Comparison of ENCODE assay signal across 10 mouse cellular contexts in genomic region chr1:138571565-138572361, GRCm38 (mm10). TPM values are rescaled to one million over a fixed set of nuclear protein-coding genes. Genes with fewer than 3 reads are reported as not detected.
DNase-seq lines count a peak whose midpoint lies in the region; ATAC-seq and TF ChIP-seq lines count a peak whose summit lies in the region.
"Had no signal": no experiment of that assay in that cellular context is flagged by ENCODE, and none has a peak within 500 bp of the region (broad histone marks: within the 10 kb centered on the region; RNA-seq: fewer than 3 reads in every experiment).

No protein-coding gene starts in this region.

- no peaks in the 10 kb centered on the region for H3K27me3 ChIP-seq in embryonic facial prominence, embryonic 11.5 days (ENCODE audit: control insufficient read depth, insufficient read depth, low read length)
- no peaks in the 10 kb centered on the region for H3K27me3 ChIP-seq in heart, postnatal 0 days (ENCODE audit: control insufficient read depth, insufficient read depth, low read length)
- H3K27me3 ChIP-seq in neural tube, embryonic 11.5 days (ENCODE audit: control insufficient read depth, insufficient read depth, low read length) = no peaks in the 10 kb centered on the region

- no peaks in the 10 kb centered on the region for H3K9me3 ChIP-seq in embryonic facial prominence, embryonic 11.5 days (replicated peaks; ENCODE audit: control insufficient read depth, low read length)
- no peaks in the 10 kb centered on the region for H3K9me3 ChIP-seq in heart, postnatal 0 days (replicated peaks; ENCODE audit: control insufficient read depth, low read length)
- no peaks in the 10 kb centered on the region for H3K9me3 ChIP-seq in neural tube, embryonic 11.5 days (ENCODE audit: control insufficient read depth, low read length)

- TF ChIP-seq EP300 in heart, postnatal 0 days (IDR thresholded peaks at IDR 0.05; ENCODE audit: low read depth) = no peak

- no peaks in the 10 kb centered on the region for H3K36me3 ChIP-seq in embryonic facial prominence, embryonic 11.5 days (replicated peaks; ENCODE audit: control insufficient read depth, insufficient read depth, low read depth, low read length)
- no peaks in the 10 kb centered on the region for H3K36me3 ChIP-seq in heart, postnatal 0 days (replicated peaks; ENCODE audit: control insufficient read depth, insufficient read depth, low read length)
- H3K36me3 ChIP-seq in neural tube, embryonic 11.5 days (ENCODE audit: control insufficient read depth, insufficient read depth, low read length) = no peaks in the 10 kb centered on the region

- no peak for DNase-seq in gastrocnemius, adult 2 months
- no peak for DNase-seq in gastrocnemius, postnatal 10 days
- DNase-seq in embryonic facial prominence, embryonic 11.5 days (ENCODE audit: low spot score) = peak; percentile 43
- DNase-seq in heart, postnatal 0 days (ENCODE audit: low spot score) = peak; percentile 57
- DNase-seq in neural tube, embryonic 11.5 days (ENCODE audit: low spot score) = peak; percentile 52
- no peak for DNase-seq in adrenal gland, postnatal 36 days
- DNase-seq in kidney, adult 18-20 months = no peak
- DNase-seq in cerebellum, postnatal 25 days = no peak
- DNase-seq: thymus, postnatal 4 days had no signal

- H3K4me2 ChIP-seq in embryonic facial prominence, embryonic 11.5 days (ENCODE audit: low read depth, low read length) = no peak overlapping the region; the same call in 1 of the 2 replicates
- H3K4me2 ChIP-seq in heart, postnatal 0 days (ENCODE audit: low read depth, low read length) = peak overlapping the region; percentile 42
- H3K4me2 ChIP-seq in neural tube, embryonic 11.5 days (ENCODE audit: low read depth) = peak overlapping the region; percentile 22; the same call in 1 of the 2 replicates

- H3K27ac ChIP-seq in gastrocnemius, adult 2 months = peak overlapping the region; percentile 38; the same call in 1 of the 2 replicates
- H3K27ac ChIP-seq in embryonic facial prominence, embryonic 11.5 days (replicated peaks; ENCODE audit: low read depth, low read length) = no peak overlapping the region
- peak overlapping the region; percentile 63 for H3K27ac ChIP-seq in heart, postnatal 0 days (ENCODE audit: low read depth)
- no peak overlapping the region for H3K27ac ChIP-seq in neural tube, embryonic 11.5 days (ENCODE audit: low read depth, low read length)
- H3K27ac ChIP-seq: macrophage had no signal

- H3K4me3 ChIP-seq in gastrocnemius, adult 2 months = no peak overlapping the region
- H3K4me3 ChIP-seq in embryonic facial prominence, embryonic 11.5 days (ENCODE audit: low read depth, low read length) = no peak overlapping the region
- no peak overlapping the region for H3K4me3 ChIP-seq in heart, postnatal 0 days (ENCODE audit: low read depth, low read length)
- no peak overlapping the region for H3K4me3 ChIP-seq in neural tube, embryonic 11.5 days (ENCODE audit: low read depth, low read length)

- TF ChIP-seq CTCF in gastrocnemius, adult 2 months (IDR thresholded peaks at IDR 0.05) = no peak
- TF ChIP-seq CTCF in heart, postnatal 0 days (IDR thresholded peaks at IDR 0.05; ENCODE audit: low read depth) = no peak

- intact Hi-C loops in gastrocnemius, adult 2 months (cut with DNase I) = no loop called here

- peak; percentile 71 for ATAC-seq in embryonic facial prominence, embryonic 11.5 days (replicated peaks; ENCODE audit: insufficient number of reproducible peaks, low FRiP score, low TSS enrichment, low read depth)
- peak; percentile 68 for ATAC-seq in heart, postnatal 0 days (ENCODE audit: insufficient read depth, low read depth)
- ATAC-seq in neural tube, embryonic 11.5 days (ENCODE audit: insufficient read depth, low FRiP score, low TSS enrichment) = peak; percentile 63

- no peaks in the 10 kb centered on the region for H3K4me1 ChIP-seq in embryonic facial prominence, embryonic 11.5 days (ENCODE audit: control insufficient read depth, insufficient read depth, low read length)
- H3K4me1 ChIP-seq in heart, postnatal 0 days (ENCODE audit: control insufficient read depth, insufficient read depth) = peaks cover 23% of the 10 kb centered on the region
- 0 out of 2 replicates have a peak, but pooled peaks cover 3% of the 10 kb centered on the region for H3K4me1 ChIP-seq in neural tube, embryonic 11.5 days (ENCODE audit: control insufficient read depth, insufficient read depth, low read length)

- 38% methylated on average over 22 of the region's 22 CpGs for WGBS in embryonic facial prominence, embryonic 11.5 days
- WGBS in heart, postnatal 0 days = 22% methylated on average over 22 of the region's 22 CpGs
- WGBS in neural tube, embryonic 11.5 days = 38% methylated on average over 22 of the region's 22 CpGs

- H3K9ac ChIP-seq in embryonic facial prominence, embryonic 11.5 days (replicated peaks; ENCODE audit: low read length) = no peak overlapping the region
- H3K9ac ChIP-seq in heart, postnatal 0 days (replicated peaks; ENCODE audit: low read depth, low read length) = no peak overlapping the region
- peak overlapping the region; percentile 39; the same call in 1 of the 2 replicates for H3K9ac ChIP-seq in neural tube, embryonic 11.5 days (ENCODE audit: low read length)

RNA-seq across cellular contexts. Expression of gene Nek7, which starts 48.2 kb away (rescaled TPM):
- 100 to 1,000 TPM in 1 of 2 experiments, 10 to 100 TPM in 1; 97.8 to 113 TPM for total RNA-seq in gastrocnemius, adult 2 months (2021)
- 10 to 100 TPM; 57.2 to 57.5 TPM for total RNA-seq in gastrocnemius, postnatal 10 days (2021)
- polyA plus RNA-seq in embryonic facial prominence, embryonic 11.5 days (2014; fragmentation: Nextera tagmentation; extraction: Ambion mirVana) = 30.1 and 30.8 TPM in 2 replicates
- total RNA-seq in heart, postnatal 0 days (2014; rRNA removed; ENCODE audit: low replicate concordance) = 44.6 TPM in 2 replicates
- polyA plus RNA-seq in heart, postnatal 0 days (2015; fragmentation: Nextera tagmentation; extraction: Ambion mirVana) = 43.8 and 44.8 TPM in 2 replicates
- polyA plus RNA-seq in neural tube, embryonic 11.5 days (2014; fragmentation: Nextera tagmentation; extraction: Ambion mirVana) = 23.4 and 24.2 TPM in 2 replicates
- total RNA-seq in adrenal gland, postnatal 36 days (2021) = 10 to 100 TPM; 47.5 to 54.7 TPM

Comparison
In these comparisons a context has a peak if more than half of its experiments do, and no peak if none do; other contexts are left out.
1. DNase-seq: peak in embryonic facial prominence, embryonic 11.5 days (single experiment), heart, postnatal 0 days (single experiment) and neural tube, embryonic 11.5 days (single experiment); none in gastrocnemius, adult 2 months (single experiment), gastrocnemius, postnatal 10 days (single experiment), adrenal gland, postnatal 36 days (0 of 2), kidney, adult 18-20 months (single experiment) and cerebellum, postnatal 25 days (0 of 2).
2. H3K27ac ChIP-seq: peak in gastrocnemius, adult 2 months (single experiment) and heart, postnatal 0 days (single experiment); none in embryonic facial prominence, embryonic 11.5 days (single experiment) and neural tube, embryonic 11.5 days (single experiment).
3. Peak in every context shown above with its lines, with median percentiles within 50 percentile points of each other: ATAC-seq.